ENCODE assay signal across 8 mouse cellular contexts in the genomic region with DNA sequence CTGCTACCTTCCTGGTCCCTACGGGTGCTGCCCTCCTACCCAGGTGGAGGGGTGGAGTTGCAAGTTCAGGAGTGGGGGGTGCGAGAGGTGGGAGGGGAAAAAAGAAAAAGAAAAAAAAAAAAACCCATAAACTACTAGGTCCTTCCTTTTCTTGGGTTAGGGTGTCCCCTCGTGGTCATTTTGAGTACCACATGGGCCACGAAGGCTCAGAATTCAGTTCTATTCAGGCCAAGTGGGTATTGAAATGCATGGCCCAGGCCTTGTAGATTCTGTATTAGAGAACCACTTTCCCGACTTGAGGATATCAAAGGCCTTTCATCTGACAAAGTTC. TPM values are rescaled to one million over a fixed set of nuclear protein-coding genes. Genes with fewer than 3 reads are reported as not detected.
DNase-seq lines count a peak whose midpoint lies in the region; ATAC-seq and TF ChIP-seq lines count a peak whose summit lies in the region.

No protein-coding gene starts in this region.

- DNase-seq in MEL (ENCODE audit: low read depth, low spot score), result peak; percentile 44
- peak; percentile 71 for DNase-seq in cerebellum, adult 11 months
- peak; percentile 76 for DNase-seq in forebrain, embryonic 14.5 days (ENCODE audit: low spot score)
- peak; percentile 88 for DNase-seq in layer of hippocampus, postnatal 10 days (ENCODE audit: low spot score in 2 of 2)
- DNase-seq in lung, postnatal 25 days (ENCODE audit: low spot score), result peak; percentile 41
- peak; percentile 51 for DNase-seq in retina, postnatal 7 days (ENCODE audit: low read depth, low spot score)
- peak; percentile 92 for DNase-seq in thymus, postnatal 4 days

- H3K79me2 ChIP-seq in MEL (ENCODE audit: control insufficient read depth, insufficient read depth, low read length, poor library complexity), result no peaks in the 10 kb centered on the region

- WGBS in forebrain, embryonic 14.5 days, result under 1% methylated on average over 5 of the region's 5 CpGs
- WGBS in hindbrain, embryonic 13.5 days, result under 1% methylated on average over 5 of the region's 5 CpGs

- ATAC-seq in forebrain, embryonic 14.5 days, result no peak; the same call in 1 of the 2 replicates
- ATAC-seq in hindbrain, embryonic 13.5 days (ENCODE audit: low FRiP score), result no peak

- no peak overlapping the region for H3K27ac ChIP-seq in MEL (ENCODE audit: control insufficient read depth, low read depth, low read length)
- no peak overlapping the region for H3K27ac ChIP-seq in forebrain, embryonic 14.5 days (ENCODE audit: low read depth, low read length)
- no peak overlapping the region for H3K27ac ChIP-seq in hindbrain, embryonic 13.5 days

- H3K4me2 ChIP-seq in forebrain, embryonic 14.5 days (ENCODE audit: low read length), result peak overlapping the region; percentile 57
- peak overlapping the region; percentile 65 for H3K4me2 ChIP-seq in hindbrain, embryonic 13.5 days

- no peaks in the 10 kb centered on the region for H3K36me3 ChIP-seq in MEL (ENCODE audit: control insufficient read depth in 1 of 2, insufficient read depth in 2 of 2, low read length in 2 of 2)
- H3K36me3 ChIP-seq in forebrain, embryonic 14.5 days (ENCODE audit: control insufficient read depth, insufficient read depth, low read length), result no peaks in the 10 kb centered on the region
- no peaks in the 10 kb centered on the region for H3K36me3 ChIP-seq in hindbrain, embryonic 13.5 days

- TF ChIP-seq POLR2A in MEL (IDR thresholded peaks at IDR 0.05; ENCODE audit: control insufficient read depth in 1 of 2, insufficient read depth in 1 of 2, low read depth in 1 of 2, low read length in 2 of 2, poor library complexity in 1 of 2), result no peak

- H3K9me3 ChIP-seq in MEL (replicated peaks; ENCODE audit: insufficient read depth, low read length), result no peaks in the 10 kb centered on the region
- H3K9me3 ChIP-seq in forebrain, embryonic 14.5 days (replicated peaks; ENCODE audit: control insufficient read depth, low read length), result no peaks in the 10 kb centered on the region
- no peaks in the 10 kb centered on the region for H3K9me3 ChIP-seq in hindbrain, embryonic 13.5 days

- peak; percentile 85 for TF ChIP-seq RAD21 in MEL (IDR thresholded peaks at IDR 0.05; ENCODE audit: low read depth, low read length)

- H3K4me1 ChIP-seq in MEL (ENCODE audit: control insufficient read depth in 1 of 2, insufficient read depth in 2 of 2, low read length in 2 of 2), result no peaks in the 10 kb centered on the region
- H3K4me1 ChIP-seq in forebrain, embryonic 14.5 days (ENCODE audit: control insufficient read depth, insufficient read depth, low read length), result peaks cover 5% of the 10 kb centered on the region; the same call in 1 of the 2 replicates
- peaks cover 10% of the 10 kb centered on the region for H3K4me1 ChIP-seq in hindbrain, embryonic 13.5 days (replicated peaks)

- H3K4me3 ChIP-seq in MEL (ENCODE audit: control insufficient read depth in 1 of 2, insufficient read depth in 1 of 2, low read depth in 2 of 2, low read length in 2 of 2), result no peak overlapping the region
- H3K4me3 ChIP-seq in forebrain, embryonic 14.5 days (ENCODE audit: low read depth, low read length), result peak overlapping the region; percentile 22
- peak overlapping the region; percentile 37 for H3K4me3 ChIP-seq in hindbrain, embryonic 13.5 days

- TF ChIP-seq CTCF in MEL (IDR thresholded peaks at IDR 0.05 in 2 of 3, conservative IDR thresholded peaks at IDR 0.05 in 1 of 3; ENCODE audit: control insufficient read depth in 1 of 3, insufficient read depth in 1 of 3, low read depth in 2 of 3, low read length in 3 of 3, poor library complexity in 1 of 3, severe bottlenecking in 1 of 3), result peak; percentile 65 to 76 (median 71)

- peaks cover 16 to 18% of the 10 kb centered on the region in 2 experiments for H3K27me3 ChIP-seq in MEL (ENCODE audit: control insufficient read depth in 1 of 2, insufficient read depth in 2 of 2, low read length in 2 of 2)
- peaks cover 35% of the 10 kb centered on the region for H3K27me3 ChIP-seq in forebrain, embryonic 14.5 days (replicated peaks; ENCODE audit: control insufficient read depth, insufficient read depth, low read length)
- peaks cover 89% of the 10 kb centered on the region for H3K27me3 ChIP-seq in hindbrain, embryonic 13.5 days

- no peak overlapping the region for H3K9ac ChIP-seq in MEL (ENCODE audit: control insufficient read depth, low read depth, low read length, poor library complexity, severe bottlenecking)
- peak overlapping the region; percentile 35 for H3K9ac ChIP-seq in forebrain, embryonic 14.5 days (ENCODE audit: low read length)
- H3K9ac ChIP-seq in hindbrain, embryonic 13.5 days, result peak overlapping the region; percentile 68

- no peak for TF ChIP-seq EP300 in MEL (IDR thresholded peaks at IDR 0.05; ENCODE audit: low read depth in 1 of 2, low read length in 2 of 2)

TF ChIP-seq in MEL, 35 proteins besides CTCF, POLR2A, EP300 and RAD21:
- TF ChIP-seq RCOR1 (IDR thresholded peaks at IDR 0.05; ENCODE audit: low read depth, low read length) (no peak), ETS1 (IDR thresholded peaks at IDR 0.05; ENCODE audit: low read depth, low read length) (no peak), POLR2AphosphoS5 (IDR thresholded peaks at IDR 0.05; ENCODE audit: borderline replicate concordance, low read depth, low read length) (no peak), BHLHE40 (IDR thresholded peaks at IDR 0.05; ENCODE audit: borderline replicate concordance, low read depth, low read length) (no peak), ZC3H11A (IDR thresholded peaks at IDR 0.05; ENCODE audit: low read depth, low read length) (peak; percentile 67), ZMIZ1 (IDR thresholded peaks at IDR 0.05; ENCODE audit: low read depth, low read length) (no peak), ZNF384 (IDR thresholded peaks at IDR 0.05; ENCODE audit: low read depth, low read length) (peak; percentile 89), TBP (IDR thresholded peaks at IDR 0.05; ENCODE audit: low read depth, low read length) (no peak), ELF1 (IDR thresholded peaks at IDR 0.05; ENCODE audit: low read depth, low read length) (no peak), MAFK (IDR thresholded peaks at IDR 0.05; ENCODE audit: borderline replicate concordance, low read depth, low read length) (no peak), MAZ (IDR thresholded peaks at IDR 0.05; ENCODE audit: low read depth, low read length) (no peak), GATA1 (IDR thresholded peaks at IDR 0.05; ENCODE audit: low read depth, low read length) (no peak), SMC3 (IDR thresholded peaks at IDR 0.05; ENCODE audit: low read depth, low read length) (peak; percentile 77)

RNA-seq across cellular contexts. Expression of a gene that starts 8.0 kb away (rescaled TPM):
- not detected in 2 replicates for total RNA-seq in MEL (2012; rRNA removed)
- not detected for polyA plus RNA-seq in MEL (2012; ENCODE audit: insufficient read depth in 1 of 2, insufficient read length in 2 of 2, low read depth in 1 of 2, low replicate concordance in 2 of 2, missing spikeins in 1 of 2)
- 0.11 and 0.12 TPM in 2 replicates for polyA plus RNA-seq in forebrain, embryonic 14.5 days (2014; fragmentation: Nextera tagmentation; extraction: Ambion mirVana)
- polyA plus RNA-seq in hindbrain, embryonic 13.5 days (2015; fragmentation: Nextera tagmentation; extraction: Ambion mirVana), result 0.18 and 0.27 TPM in 2 replicates
- 1 to 10 TPM; 2.4 to 2.7 TPM for total RNA-seq in layer of hippocampus, postnatal 10 days (2021)

RNA-seq across cellular contexts. Expression of a gene that starts 28.6 kb away (rescaled TPM):
- not detected in 2 replicates for total RNA-seq in MEL (2012; rRNA removed)
- polyA plus RNA-seq in MEL (2012; ENCODE audit: insufficient read depth in 1 of 2, insufficient read length in 2 of 2, low read depth in 1 of 2, low replicate concordance in 2 of 2, missing spikeins in 1 of 2), result not detected
- 3.0 and 4.1 TPM in 2 replicates for polyA plus RNA-seq in forebrain, embryonic 14.5 days (2014; fragmentation: Nextera tagmentation; extraction: Ambion mirVana)
- polyA plus RNA-seq in hindbrain, embryonic 13.5 days (2015; fragmentation: Nextera tagmentation; extraction: Ambion mirVana), result 7.6 and 8.0 TPM in 2 replicates
- total RNA-seq in layer of hippocampus, postnatal 10 days (2021), result 10 to 100 TPM; 75.1 to 79.0 TPM

RNA-seq across cellular contexts. Expression of a gene that starts 35.6 kb away (rescaled TPM):
- not detected in 2 replicates for total RNA-seq in MEL (2012; rRNA removed)
- not detected for polyA plus RNA-seq in MEL (2012; ENCODE audit: insufficient read depth in 1 of 2, insufficient read length in 2 of 2, low read depth in 1 of 2, low replicate concordance in 2 of 2, missing spikeins in 1 of 2)
- not detected in 2 replicates for polyA plus RNA-seq in forebrain, embryonic 14.5 days (2014; fragmentation: Nextera tagmentation; extraction: Ambion mirVana)
- 0.09 TPM in 1 of 2 replicates, not detected in the other for polyA plus RNA-seq in hindbrain, embryonic 13.5 days (2015; fragmentation: Nextera tagmentation; extraction: Ambion mirVana)
- total RNA-seq in layer of hippocampus, postnatal 10 days (2021), result under 1 TPM in 1 of 2 experiments, not detected in 1; 0.20 TPM

RNA-seq across cellular contexts. Expression of a gene that starts 57.7 kb away (rescaled TPM):
- total RNA-seq in MEL (2012; rRNA removed), result not detected in 2 replicates
- polyA plus RNA-seq in MEL (2012; ENCODE audit: insufficient read depth in 1 of 2, insufficient read length in 2 of 2, low read depth in 1 of 2, low replicate concordance in 2 of 2, missing spikeins in 1 of 2), result not detected
- polyA plus RNA-seq in forebrain, embryonic 14.5 days (2014; fragmentation: Nextera tagmentation; extraction: Ambion mirVana), result not detected in 2 replicates
- polyA plus RNA-seq in hindbrain, embryonic 13.5 days (2015; fragmentation: Nextera tagmentation; extraction: Ambion mirVana), result not detected in 2 replicates
- total RNA-seq in layer of hippocampus, postnatal 10 days (2021), result not detected

Comparison
In these comparisons a context has a peak if more than half of its experiments do, and no peak if none do; other contexts are left out.
1. DNase-seq: peak in every context shown above with its lines; median percentile 92 in thymus, postnatal 4 days; 88 in layer of hippocampus, postnatal 10 days; 76 in forebrain, embryonic 14.5 days; 71 in cerebellum, adult 11 months; 51 in retina, postnatal 7 days; 44 in MEL; 41 in lung, postnatal 25 days.
2. H3K4me3 ChIP-seq: peak in forebrain, embryonic 14.5 days (single experiment) and hindbrain, embryonic 13.5 days (single experiment); none in MEL (0 of 2).